Mouse (Mus musculus) CH12.LX (cell line): ENCODE results near the gene Rprd1b. TPM values are rescaled to one million over a fixed set of nuclear protein-coding genes. Genes with fewer than 3 reads are reported as not detected.

ENCODE experiments used
- DNase-seq: peaks from one replicate; pipeline ENCODE4 v3.0.0-alpha.2; 2013; ENCODE audit errors: extremely low read depth
- H3K27ac ChIP-seq: 2 replicates; pipeline ENCODE4 v1.5.1; 2012; ENCODE audit warnings: low read depth, mild to moderate bottlenecking, control low read depth, moderate library complexity; ENCODE audit not compliant: insufficient read depth
- H3K27me3 ChIP-seq: replicated peaks from 2 replicates; pipeline ENCODE3; 2012; ENCODE audit warnings: inconsistent platforms
- H3K36me3 ChIP-seq, 2 experiments: replicated peaks in 1 of 2; 2 replicates each; pipeline versions ENCODE3 to v1.6.1; 2012; ENCODE audit warnings: inconsistent platforms in 1 of 2, low read length in 1 of 2, mild to moderate bottlenecking in 1 of 2, mixed read lengths in 1 of 2, moderate library complexity in 1 of 2; ENCODE audit not compliant: control insufficient read depth in 1 of 2, insufficient read depth in 1 of 2
- H3K4me1 ChIP-seq, 2 experiments: 2 replicates each; pipeline ENCODE4 v1.6.1; 2012; ENCODE audit warnings: inconsistent platforms in 1 of 2, moderate library complexity in 1 of 2; ENCODE audit not compliant: insufficient read depth in 2 of 2, control insufficient read depth in 1 of 2
- H3K4me2 ChIP-seq: 2 replicates; pipeline ENCODE4 v1.6.1; 2012; ENCODE audit warnings: low read depth, mild to moderate bottlenecking, control low read depth; ENCODE audit not compliant: poor library complexity, insufficient read depth, severe bottlenecking
- H3K4me3 ChIP-seq, 3 experiments: fragments of 150-350 bp in 1 of 3; sonication (generic) in 1 of 3; replicated peaks in 1 of 3; 2 replicates each; pipeline versions ENCODE3 to v1.5.1; 2011 to 2012; ENCODE audit warnings: low read depth in 2 of 3, low read length in 2 of 3, mild to moderate bottlenecking in 2 of 3, moderate library complexity in 2 of 3, control low read depth in 1 of 3, improper control_type of control experiment in 1 of 3, inconsistent platforms in 1 of 3, mixed read lengths in 1 of 3; ENCODE audit not compliant: poor library complexity in 1 of 3
- H3K79me2 ChIP-seq: replicated peaks from 2 replicates; pipeline ENCODE4 v1.6.1; 2012; ENCODE audit warnings: mild to moderate bottlenecking, moderate library complexity; ENCODE audit not compliant: control insufficient read depth, poor library complexity, insufficient read depth, severe bottlenecking; ENCODE audit errors: extremely low read depth
- H3K9ac ChIP-seq: 2 replicates; pipeline ENCODE4 v1.6.1; 2012; ENCODE audit warnings: low read depth, mild to moderate bottlenecking, control low read depth, moderate library complexity; ENCODE audit not compliant: insufficient read depth
- H3K9me3 ChIP-seq: replicated peaks from 2 replicates; pipeline ENCODE3; 2012; ENCODE audit warnings: low read length, inconsistent platforms, mixed read lengths
- BHLHE40 ChIP-seq: IDR thresholded peaks from 2 replicates; pipeline ENCODE4 v1.6.1; 2011; ENCODE audit warnings: mild to moderate bottlenecking, low read depth, low read length, improper control_type of control experiment
- CTCF ChIP-seq, 2 experiments: IDR thresholded peaks in 1 of 2; conservative IDR thresholded peaks in 1 of 2; 2 replicates each; pipeline ENCODE4 v1.5.1; 2011 to 2012; ENCODE audit warnings: low read depth in 2 of 2, low read length in 2 of 2, improper control_type of control experiment in 1 of 2, inconsistent platforms in 1 of 2, mild to moderate bottlenecking in 1 of 2, moderate library complexity in 1 of 2
- E2F4 ChIP-seq: IDR thresholded peaks from 2 replicates; pipeline ENCODE4 v1.6.1; 2011; ENCODE audit warnings: low read depth, low read length, improper control_type of control experiment; ENCODE audit not compliant: insufficient replicate concordance
- EP300 ChIP-seq: IDR thresholded peaks from 2 replicates; pipeline ENCODE4 v1.6.1; 2011; ENCODE audit warnings: low read length, improper control_type of control experiment
- ETS1 ChIP-seq: conservative IDR thresholded peaks from 2 replicates; pipeline ENCODE4 v1.6.1; 2012; ENCODE audit warnings: low read depth, mild to moderate bottlenecking, inconsistent platforms, low read length, improper control_type of control experiment, moderate library complexity
- GABPA ChIP-seq: IDR thresholded peaks from 2 replicates; pipeline ENCODE4 v1.6.1; 2012; ENCODE audit warnings: low read depth, low read length, improper control_type of control experiment, inconsistent platforms; ENCODE audit not compliant: insufficient replicate concordance
- IRF4 ChIP-seq: IDR thresholded peaks from 2 replicates; pipeline ENCODE4 v1.6.1; 2014; ENCODE audit warnings: low read depth, mild to moderate bottlenecking, inconsistent platforms, low read length, improper control_type of control experiment
- MAFK ChIP-seq: IDR thresholded peaks from 2 replicates; pipeline ENCODE4 v1.6.1; 2011; ENCODE audit warnings: low read length, improper control_type of control experiment; ENCODE audit not compliant: insufficient replicate concordance
- MEF2A ChIP-seq: IDR thresholded peaks from 2 replicates; pipeline ENCODE4 v1.6.1; 2014; ENCODE audit warnings: low read depth, mild to moderate bottlenecking, inconsistent platforms, low read length, improper control_type of control experiment, borderline replicate concordance
- MXI1 ChIP-seq: IDR thresholded peaks from 2 replicates; pipeline ENCODE4 v1.6.1; 2011; ENCODE audit warnings: mild to moderate bottlenecking, low read depth, low read length, improper control_type of control experiment
- SIN3A ChIP-seq: IDR thresholded peaks from 2 replicates; pipeline ENCODE4 v1.6.1; 2012; ENCODE audit warnings: low read length, improper control_type of control experiment, inconsistent platforms
- SMC3 ChIP-seq: IDR thresholded peaks from 2 replicates; pipeline ENCODE4 v1.6.1; 2011; ENCODE audit warnings: low read depth, low read length, improper control_type of control experiment
- UBTF ChIP-seq: IDR thresholded peaks from 2 replicates; pipeline ENCODE4 v1.6.1; 2012; ENCODE audit warnings: low read depth, mild to moderate bottlenecking, inconsistent platforms, low read length, improper control_type of control experiment, moderate library complexity
- USF1 ChIP-seq: IDR thresholded peaks from 2 replicates; pipeline ENCODE4 v1.6.1; 2014; ENCODE audit warnings: low read depth, mild to moderate bottlenecking, inconsistent platforms, low read length, improper control_type of control experiment
- ZKSCAN1 ChIP-seq: IDR thresholded peaks from 2 replicates; pipeline ENCODE4 v1.6.1; 2012; ENCODE audit warnings: low read depth, inconsistent platforms, low read length, improper control_type of control experiment, borderline replicate concordance
- ZMIZ1 ChIP-seq: IDR thresholded peaks from 2 replicates; pipeline ENCODE4 v1.6.1; 2012; ENCODE audit warnings: low read depth, mild to moderate bottlenecking, inconsistent platforms, low read length, improper control_type of control experiment
- dilution Hi-C: fragments of 300-500 bp; cut with MboI; formaldehyde crosslinking; loops from 2 replicates; pipeline ENCODE4 v1.14.3; 2020; ENCODE audit warnings: low sequenced_read_pairs; ENCODE audit not compliant: extremely low pct_unique_long_range_greater_than_20kb, extremely low pct_ligation_motif_present
- in situ Hi-C: fragments of 300-500 bp; cut with MboI; formaldehyde crosslinking; loops from 3 replicates; pipeline ENCODE4 v1.14.3; 2019; ENCODE audit warnings: low sequenced_read_pairs, low pct_ligation_motif_present, low pct_unique_long_range_greater_than_20kb, mixed read lengths
- polyA plus RNA-seq: library from polyadenylated mRNA; unstranded; fragments of >175 nt; gene quantifications from 2 replicates; pipeline ENCODE4 v1.2.1, GENCODE M21; 2012; ENCODE audit warnings: low read depth; ENCODE audit not compliant: insufficient read length
- total RNA-seq, 2 experiments: library from RNA; depleted of rRNA; stranded (reverse); fragments of 300-350 nt in 1 of 2; fragments of >200 nt in 1 of 2; gene quantifications; 2 replicates each; pipeline ENCODE4 v1.2.3; 2012 to 2014

Gene Rprd1b
- total and polyA plus RNA-seq, 3 experiments, result 11.8 to 33.1 (median 16.4) TPM

- Histone ChIP-seq H3K4me3 (no peak overlapping the region), H3K27me3 (peaks cover 27% of the 10 kb centered on the region), H3K4me1 (no peaks in the 10 kb centered on the region)
- TF ChIP-seq E2F4 (no peak), SIN3A (no peak), MXI1 (no peak), MAFK (no peak), GABPA (no peak), USF1 (no peak), SMC3 (no peak)
- TF ChIP-seq, all 38 proteins: peak for 0
- in situ Hi-C loops, result no loop called here
- Histone ChIP-seq H3K4me2 (no peak overlapping the region), H3K79me2 (no peaks in the 10 kb centered on the region), H3K9me3 (no peaks in the 10 kb centered on the region), H3K27ac (no peak overlapping the region), H3K36me3 (no peaks in the 10 kb centered on the region), H3K9ac (no peak overlapping the region)
- DNase-seq, result no peak
- dilution Hi-C loops, result no loop called here
These were observed 71.2 kb downstream of the Rprd1b start for GRCm38 (mm10) chr2:158099537-158099936.

DNA sequence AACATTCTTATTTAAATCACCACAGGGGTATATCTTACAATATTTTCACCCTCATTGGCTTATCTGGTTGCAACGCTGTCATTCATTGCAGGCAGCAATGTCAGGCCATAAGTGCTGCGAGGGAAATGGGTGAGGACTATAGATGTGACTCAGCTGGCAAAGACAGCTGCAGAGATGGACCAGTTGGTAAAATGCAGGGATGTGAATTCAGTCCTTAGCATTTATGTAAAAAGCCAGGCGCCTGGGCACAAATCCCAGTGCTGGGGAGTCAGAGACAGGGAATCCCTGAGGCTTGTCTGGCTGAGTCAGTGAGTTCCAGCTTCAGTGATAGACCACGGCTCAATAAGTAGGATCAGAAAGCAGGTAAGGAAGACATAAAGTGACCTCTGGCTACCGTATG lies 73.5 kb downstream of the Rprd1b start:
- dilution Hi-C loops (no loop called here), in situ Hi-C loops (no loop called here)
- TF ChIP-seq ZMIZ1, result no peak
- TF ChIP-seq BHLHE40, result no peak
- no peak for TF ChIP-seq CTCF (conservative IDR thresholded peaks at IDR 0.05 in 1 of 2, IDR thresholded peaks at IDR 0.05 in 1 of 2; ENCODE audit: low read depth in 2 of 2, low read length in 2 of 2)
- Histone ChIP-seq H3K36me3 (no peaks in the 10 kb centered on the region), H3K4me3 (no peak overlapping the region), H3K79me2 (no peaks in the 10 kb centered on the region), H3K4me2 (no peak overlapping the region), H3K4me1 (no peaks in the 10 kb centered on the region), H3K27me3 (peaks cover 27% of the 10 kb centered on the region), H3K9me3 (no peaks in the 10 kb centered on the region), H3K9ac (no peak overlapping the region), H3K27ac (no peak overlapping the region)
- no peak for DNase-seq

DNA sequence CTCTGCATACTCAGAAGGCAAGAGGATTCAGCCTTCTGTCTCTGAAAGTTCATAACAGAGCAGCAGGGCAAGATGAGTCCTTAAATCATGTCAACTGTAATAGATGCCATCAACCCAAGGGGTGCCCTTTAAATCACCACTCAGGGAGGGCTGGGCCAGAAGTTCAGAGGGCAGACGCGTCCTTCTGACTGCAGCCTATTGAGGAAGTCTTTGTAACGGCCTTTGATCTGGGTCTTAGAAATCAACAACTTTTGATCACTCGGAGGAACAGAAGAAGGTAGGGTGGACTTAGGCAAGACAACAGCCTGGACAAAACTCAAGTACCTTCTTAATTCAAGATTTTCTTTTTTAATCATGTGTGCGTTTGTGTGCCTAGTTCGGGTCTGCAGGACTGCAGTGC lies 76.7 kb downstream of the Rprd1b start:
- H3K4me2 ChIP-seq, result no peak overlapping the region
- no peaks in the 10 kb centered on the region for H3K36me3 ChIP-seq
- 0 out of 4 replicates have a peak, but pooled peaks cover 0 to 2% of the 10 kb centered on the region in 2 experiments for H3K4me1 ChIP-seq
- in situ Hi-C loops (loop anchor here (5.0 kb wide), 1 partner anchor 97 kb away; no protein-coding TSS in a partner anchor), dilution Hi-C loops (no loop called here)
- no peaks in the 10 kb centered on the region for H3K79me2 ChIP-seq
- peaks cover 25% of the 10 kb centered on the region for H3K27me3 ChIP-seq
- no peaks in the 10 kb centered on the region for H3K9me3 ChIP-seq
- no peak overlapping the region for H3K9ac ChIP-seq
- DNase-seq, result no peak
- no peak overlapping the region for H3K27ac ChIP-seq
- no peak overlapping the region for H3K4me3 ChIP-seq
- TF ChIP-seq UBTF (no peak), MEF2A (no peak), ETS1 (no peak), ZKSCAN1 (no peak), IRF4 (no peak), EP300 (no peak)
